Mouse (Mus musculus) telencephalon, adult 2 months (tissue): Measurements from ENCODE around the gene Cerk.
"Not testable (repeated sequence)": the region's sequence is repeated elsewhere in the genome, so short reads cannot be mapped to it uniquely, and the experiment has no call there.

Experiments used
- DNase-seq: peaks from one replicate; pipeline ENCODE4 v3.0.0-alpha.2; 2011; ENCODE audit warnings: low read depth, low spot score

Cerk gene

GRCm38 (mm10) chr15:86116421-86116820 is 69.5 kb downstream of the Cerk start:
- DNase-seq = no peak

GRCm38 (mm10) chr15:86113342-86113710 is 72.6 kb downstream of the Cerk start:
- no peak for DNase-seq

- no peak for DNase-seq
These were observed 73.1 kb downstream of the Cerk start for GRCm38 (mm10) chr15:86112707-86113341.

GRCm38 (mm10) chr15:86110361-86111103 is 75.4 kb downstream of the Cerk start:
- DNase-seq = no peak

- DNase-seq = peak; percentile 48
These were observed 76.2 kb downstream of the Cerk start for GRCm38 (mm10) chr15:86109650-86110211.

- DNase-seq = no peak
These were observed 76.7 kb downstream of the Cerk start for GRCm38 (mm10) chr15:86109245-86109644.

GRCm38 (mm10) chr15:86107831-86108471 is 78.0 kb downstream of the Cerk start:
- no peak for DNase-seq

GRCm38 (mm10) chr15:86105751-86106150 is 80.2 kb downstream of the Cerk start:
- DNase-seq = no peak

GRCm38 (mm10) chr15:86105345-86105697 is 80.6 kb downstream of the Cerk start:
- DNase-seq = no peak

GRCm38 (mm10) chr15:86104401-86105344 is 81.3 kb downstream of the Cerk start:
- no peak for DNase-seq

GRCm38 (mm10) chr15:86102308-86102707 is 83.6 kb downstream of the Cerk start:
- DNase-seq = no peak

GRCm38 (mm10) chr15:86101585-86101984 is 84.4 kb downstream of the Cerk start:
- no peak for DNase-seq

GRCm38 (mm10) chr15:86097871-86098270 is 88.1 kb downstream of the Cerk start:
- no peak for DNase-seq

- not testable (repeated sequence) for DNase-seq
These were observed 89.3 kb downstream of the Cerk start for GRCm38 (mm10) chr15:86096604-86097020.

GRCm38 (mm10) chr15:86095722-86096603 is 90.0 kb downstream of the Cerk start:
- no peak for DNase-seq

GRCm38 (mm10) chr15:86094324-86095121 is 91.4 kb downstream of the Cerk start:
- no peak for DNase-seq

GRCm38 (mm10) chr15:86093236-86093635 is 92.7 kb downstream of the Cerk start:
- no peak for DNase-seq

- no peak for DNase-seq
These were observed 93.8 kb downstream of the Cerk start for GRCm38 (mm10) chr15:86091998-86092670.
